Mouse (Mus musculus) midbrain, embryonic 11.5 days (tissue): ENCODE data around the gene Zfp384. TPM values are rescaled to one million over a fixed set of nuclear protein-coding genes. Genes with fewer than 3 reads are reported as not detected.
A peak's percentile ranks its signal among the peaks of the same experiment; 100 is the strongest.
"Not testable (repeated sequence)": the region's sequence is repeated elsewhere in the genome, so short reads cannot be mapped to it uniquely, and the experiment has no call there.

Source experiments
- ATAC-seq: fragments of 200-750 bp; cut with Nextera tagmentation; 2 replicates; pipeline ENCODE4 v1.8.0; 2017; ENCODE audit warnings: moderate TSS enrichment, moderate library complexity; ENCODE audit not compliant: low FRiP score
- DNase-seq: peaks from one replicate; pipeline ENCODE4 v3.0.0; 2015; ENCODE audit warnings: low spot score; ENCODE audit errors: missing footprints
- H3K27ac ChIP-seq: fragments of 300-500 bp; sonication (generic); 2 replicates; pipeline ENCODE4 v1.5.1; 2014; ENCODE audit warnings: low read depth, low read length
- H3K27me3 ChIP-seq: fragments of 300-500 bp; sonication (generic); 2 replicates; pipeline ENCODE4 v1.6.1; 2014; ENCODE audit warnings: mild to moderate bottlenecking, low read length, moderate library complexity, mixed read lengths; ENCODE audit not compliant: control insufficient read depth, insufficient read depth
- H3K36me3 ChIP-seq: fragments of 300-500 bp; sonication (generic); 2 replicates; pipeline ENCODE4 v1.6.1; 2014; ENCODE audit warnings: mild to moderate bottlenecking, low read length, moderate library complexity, mixed read lengths; ENCODE audit not compliant: control insufficient read depth, insufficient read depth
- H3K4me1 ChIP-seq: fragments of 300-500 bp; sonication (generic); 2 replicates; pipeline ENCODE4 v1.6.1; 2014; ENCODE audit warnings: low read length; ENCODE audit not compliant: control insufficient read depth, insufficient read depth
- H3K4me2 ChIP-seq: fragments of 300-500 bp; sonication (generic); 2 replicates; pipeline ENCODE4 v1.6.1; 2014; ENCODE audit warnings: mild to moderate bottlenecking, moderate library complexity
- H3K4me3 ChIP-seq: fragments of 300-500 bp; sonication (generic); 2 replicates; pipeline ENCODE4 v1.5.1; 2014; ENCODE audit warnings: low read depth, low read length
- H3K9ac ChIP-seq: fragments of 300-500 bp; sonication (generic); 2 replicates; pipeline ENCODE4 v1.6.1; 2014; ENCODE audit warnings: low read length
- H3K9me3 ChIP-seq: fragments of 300-500 bp; sonication (generic); 2 replicates; pipeline ENCODE4 v1.6.1; 2016; ENCODE audit warnings: low read length; ENCODE audit not compliant: control insufficient read depth
- WGBS: fragments of 180-500 bp; shearing (Covaris S2); extraction: QIAGEN DNeasy Blood & Tissue Kit; methylation state at CpG from one replicate; pipeline ENCODE4 v1.1.7; 2014; 5-methylcytosine and 5-hydroxymethylcytosine counted together
- polyA plus RNA-seq: library from polyadenylated mRNA; unstranded; fragments of >200 nt; fragmentation: Nextera tagmentation; extraction: Ambion mirVana; gene quantifications from 2 replicates; pipeline ENCODE4 v1.2.1, GENCODE M21; 2014

Zfp384 gene
- polyA plus RNA-seq, 1 experiment from 2014 or later: 9.9 TPM

GRCm38 (mm10) chr6:125003706-125004105 lies 5.2 kb upstream of the Zfp384 start:
- Histone ChIP-seq H3K36me3 (no peaks in the 10 kb centered on the region), H3K9ac (no peak overlapping the region), H3K4me2 (no peak overlapping the region), H3K4me3 (no peak overlapping the region), H3K27me3 (peaks cover 12% of the 10 kb centered on the region), H3K4me1 (no peaks in the 10 kb centered on the region; the same call in 1 of the 2 replicates), H3K9me3 (no peaks in the 10 kb centered on the region), H3K27ac (no peak overlapping the region)
- no peak for ATAC-seq
- no peak for DNase-seq
- 56% methylated on average over 3 of the region's 3 CpGs for WGBS

DNA sequence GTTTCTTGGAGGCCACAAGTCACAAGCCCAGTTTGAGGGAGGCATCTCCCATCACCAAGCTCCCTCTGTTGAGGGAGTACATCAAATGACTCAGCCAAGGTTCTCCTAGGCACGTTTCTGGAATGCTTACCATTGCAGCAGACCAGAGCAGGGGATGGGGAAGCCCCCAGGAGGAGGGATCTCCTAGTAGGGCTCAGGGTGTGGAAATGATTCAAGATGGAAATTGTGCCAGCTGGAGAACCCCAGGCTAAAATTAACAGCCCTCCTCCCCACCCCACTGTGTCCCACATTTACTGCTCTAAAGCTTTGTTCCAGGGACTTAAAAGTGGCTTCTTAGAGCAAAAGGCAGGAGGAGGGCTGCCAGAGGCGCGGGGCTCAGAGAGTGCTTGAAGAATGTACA lies 3.9 kb upstream of the Zfp384 start:
- ATAC-seq (no peak), DNase-seq (no peak)
- 43% methylated on average over 3 of the region's 3 CpGs for WGBS
- Histone ChIP-seq H3K27me3 (peaks cover 3% of the 10 kb centered on the region), H3K9ac (no peak overlapping the region), H3K4me3 (no peak overlapping the region), H3K27ac (no peak overlapping the region), H3K9me3 (no peaks in the 10 kb centered on the region), H3K36me3 (no peaks in the 10 kb centered on the region), H3K4me1 (peaks cover 4% of the 10 kb centered on the region; the same call in 1 of the 2 replicates), H3K4me2 (no peak overlapping the region)

DNA sequence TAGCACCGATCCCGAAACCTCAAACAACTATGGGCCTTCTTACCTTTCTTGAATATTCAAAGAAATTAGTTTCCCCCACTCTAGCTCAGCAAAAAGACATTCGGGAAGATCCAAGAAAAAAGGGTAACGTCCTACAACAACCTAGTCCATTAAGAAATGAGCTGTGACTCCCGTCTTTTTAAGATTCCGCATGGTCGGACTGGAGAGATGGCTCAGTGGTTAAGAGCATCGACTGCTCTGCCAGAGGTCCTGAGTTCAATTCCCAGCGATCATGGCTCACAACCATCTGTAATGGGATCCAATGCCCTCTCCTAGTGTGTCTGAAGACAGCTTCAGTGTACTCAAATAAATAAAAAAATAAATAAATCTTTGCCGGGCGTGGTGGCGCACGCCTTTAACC lies 885 bp upstream of the Zfp384 start:
- H3K9me3 ChIP-seq: no peaks in the 10 kb centered on the region
- peak overlapping the region; percentile 93 for H3K4me3 ChIP-seq
- H3K27me3 ChIP-seq: no peaks in the 10 kb centered on the region
- peak overlapping the region; percentile 67 for H3K4me2 ChIP-seq
- H3K36me3 ChIP-seq: 0 out of 2 replicates have a peak, but pooled peaks cover 2% of the 10 kb centered on the region
- H3K9ac ChIP-seq: peak overlapping the region; percentile 94
- WGBS: 43% methylated on average over 13 of the region's 13 CpGs
- DNase-seq (no peak), ATAC-seq (no peak)
- H3K27ac ChIP-seq: peak overlapping the region; percentile 85
- peaks cover 4% of the 10 kb centered on the region for H3K4me1 ChIP-seq

DNA sequence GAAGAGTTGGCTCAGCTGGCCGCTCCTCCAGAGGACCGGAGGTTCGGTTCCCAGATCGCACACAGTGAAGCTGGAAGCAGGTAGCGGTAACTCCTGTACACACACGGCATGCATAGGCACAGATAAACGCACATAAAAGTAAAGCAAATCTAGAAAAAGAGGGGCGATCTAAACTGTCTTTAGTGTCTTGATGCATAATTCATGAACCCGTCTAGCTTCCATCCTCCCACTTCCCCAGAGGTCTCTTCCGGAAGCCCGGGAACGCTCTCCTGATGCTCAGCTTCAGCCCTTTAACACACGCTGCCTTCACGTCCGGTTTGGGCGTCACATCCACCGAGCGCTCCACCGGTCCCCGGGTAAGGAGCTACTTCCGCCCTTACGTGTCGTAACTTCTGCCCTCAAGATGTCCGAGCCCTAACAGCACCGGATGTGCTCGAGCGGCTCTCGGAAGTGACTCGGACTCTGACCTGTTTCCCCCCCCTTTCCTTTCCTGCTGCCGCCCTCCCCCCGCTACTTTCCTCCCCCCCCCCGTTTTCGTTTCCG lies 288 bp upstream of the Zfp384 start:
- under 1% methylated on average over 33 of the region's 34 CpGs for WGBS

GRCm38 (mm10) chr6:125009181-125010073 lies 482 bp downstream of the Zfp384 start:
- ATAC-seq: peak; percentile 87
- Histone ChIP-seq H3K36me3 (0 out of 2 replicates have a peak, but pooled peaks cover 2% of the 10 kb centered on the region), H3K4me2 (peak overlapping the region; percentile 67), H3K4me3 (peak overlapping the region; percentile 93), H3K27ac (peak overlapping the region; percentile 92), H3K4me1 (peaks cover 4% of the 10 kb centered on the region), H3K9me3 (no peaks in the 10 kb centered on the region), H3K27me3 (no peaks in the 10 kb centered on the region), H3K9ac (peak overlapping the region; percentile 94)
- 2% methylated on average over 61 of the region's 78 CpGs for WGBS
- peak; percentile 97 for DNase-seq

More for the DNA sequence above, 288 bp upstream of the Zfp384 start:
- Histone ChIP-seq H3K27me3 (no peaks in the 10 kb centered on the region), H3K4me2 (peak overlapping the region; percentile 67), H3K36me3 (0 out of 2 replicates have a peak, but pooled peaks cover 2% of the 10 kb centered on the region), H3K9ac (peak overlapping the region; percentile 94), H3K27ac (peak overlapping the region; percentile 92), H3K4me1 (peaks cover 4% of the 10 kb centered on the region), H3K4me3 (peak overlapping the region; percentile 93), H3K9me3 (no peaks in the 10 kb centered on the region)
- peak; percentile 97 for ATAC-seq
- DNase-seq: peak; percentile 98

- no peak for ATAC-seq
- peaks cover 4% of the 10 kb centered on the region; the same call in 1 of the 2 replicates for H3K36me3 ChIP-seq
- 95% methylated on average over 3 of the region's 3 CpGs for WGBS
These were observed 8.7 kb downstream of the Zfp384 start for GRCm38 (mm10) chr6:125017682-125018081.

DNA sequence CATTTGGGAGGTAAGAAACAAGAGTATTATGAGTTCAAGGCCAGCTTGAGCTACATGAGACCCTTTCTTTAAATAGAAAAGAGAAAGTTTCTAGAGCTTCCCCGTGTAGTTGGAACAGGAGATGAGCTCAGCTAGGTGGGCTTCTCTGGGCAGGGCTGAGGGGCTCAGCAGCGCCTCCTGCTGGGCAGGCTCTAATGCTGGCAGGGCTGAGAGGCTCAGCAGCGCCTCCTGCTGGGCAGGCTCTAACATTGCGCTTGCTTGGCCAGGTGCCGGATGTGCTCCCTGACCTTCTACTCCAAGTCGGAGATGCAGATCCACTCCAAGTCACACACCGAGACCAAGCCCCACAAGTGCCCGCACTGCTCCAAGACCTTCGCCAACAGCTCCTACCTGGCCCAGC lies 21.6 kb downstream of the Zfp384 start:
- not testable (repeated sequence) for H3K27ac ChIP-seq, H3K4me3 ChIP-seq, H3K4me1 ChIP-seq, H3K4me2 ChIP-seq, H3K9ac ChIP-seq, H3K27me3 ChIP-seq, H3K9me3 ChIP-seq
- peak; percentile 97 for DNase-seq
- peak; percentile 42; the same call in 1 of the 2 replicates for ATAC-seq
- 22% methylated on average over 7 of the region's 9 CpGs for WGBS
- peaks cover 28% of the 10 kb centered on the region for H3K36me3 ChIP-seq

More at GRCm38 (mm10) chr6:125017682-125018081, 8.7 kb downstream of the Zfp384 start:
- Histone ChIP-seq H3K9me3 (no peaks in the 10 kb centered on the region), H3K4me3 (no peak overlapping the region), H3K4me1 (no peaks in the 10 kb centered on the region), H3K9ac (no peak overlapping the region), H3K4me2 (no peak overlapping the region), H3K27me3 (no peaks in the 10 kb centered on the region), H3K27ac (no peak overlapping the region)
- no peak for DNase-seq

DNA sequence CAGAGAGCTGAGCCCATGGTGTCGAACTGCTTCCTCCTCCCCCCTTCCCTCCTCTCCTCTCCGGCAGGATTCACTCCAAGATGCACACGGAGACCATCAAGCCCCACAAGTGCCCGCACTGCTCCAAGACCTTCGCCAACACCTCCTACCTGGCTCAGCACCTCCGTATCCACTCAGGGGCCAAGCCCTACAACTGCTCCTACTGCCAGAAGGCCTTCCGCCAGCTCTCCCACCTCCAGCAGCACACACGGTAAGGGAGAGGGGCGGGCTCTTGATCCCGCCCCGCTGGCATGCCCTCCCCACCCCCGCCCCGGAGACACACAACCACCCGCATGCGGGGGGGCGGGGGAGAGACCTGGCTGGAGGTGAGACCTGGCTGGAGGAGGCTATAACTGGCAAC lies 22.7 kb downstream of the Zfp384 start:
- H3K4me3 ChIP-seq: no peak overlapping the region
- H3K4me2 ChIP-seq: no peak overlapping the region
- H3K36me3 ChIP-seq: peaks cover 33% of the 10 kb centered on the region
- H3K9ac ChIP-seq: no peak overlapping the region
- DNase-seq: peak; percentile 12
- no peak; the same call in 1 of the 2 replicates for ATAC-seq
- no peak overlapping the region for H3K27ac ChIP-seq
- H3K27me3 ChIP-seq: no peaks in the 10 kb centered on the region
- H3K9me3 ChIP-seq: no peaks in the 10 kb centered on the region
- H3K4me1 ChIP-seq: no peaks in the 10 kb centered on the region
- 95% methylated on average over 16 of the region's 16 CpGs for WGBS

GRCm38 (mm10) chr6:125038666-125039065 lies 29.7 kb downstream of the Zfp384 start:
- peak overlapping the region; percentile 47 for H3K4me2 ChIP-seq
- no peak overlapping the region for H3K4me3 ChIP-seq
- no peaks in the 10 kb centered on the region for H3K27me3 ChIP-seq
- H3K9me3 ChIP-seq: no peaks in the 10 kb centered on the region
- H3K9ac ChIP-seq: peak overlapping the region; percentile 61; the same call in 1 of the 2 replicates
- DNase-seq: no peak
- H3K36me3 ChIP-seq: peaks cover 15% of the 10 kb centered on the region
- H3K4me1 ChIP-seq: peaks cover 9% of the 10 kb centered on the region
- WGBS: 94% methylated on average over 4 of the region's 4 CpGs
- ATAC-seq: no peak
- no peak overlapping the region; the same call in 1 of the 2 replicates for H3K27ac ChIP-seq
